Mouse (Mus musculus) cerebellum, adult 2 months (tissue): ENCODE data around the gene Timm22. TPM values are rescaled to one million over a fixed set of nuclear protein-coding genes. Genes with fewer than 3 reads are reported as not detected.

Source experiments
- DNase-seq, 2 experiments: peaks; one replicate each; pipeline ENCODE4 v3.0.0; 2021
- H3K27ac ChIP-seq: fragments of 200-500 bp; 2 replicates; pipeline ENCODE4 v1.5.1; 2012; ENCODE audit warnings: low read length, control low read depth, inconsistent platforms; ENCODE audit not compliant: insufficient read depth
- H3K27me3 ChIP-seq: fragments of 200-500 bp; 2 replicates; pipeline ENCODE4 v1.6.1; 2012; ENCODE audit warnings: inconsistent platforms, mild to moderate bottlenecking, low read length, moderate library complexity; ENCODE audit not compliant: control insufficient read depth, insufficient read depth
- H3K4me1 ChIP-seq: fragments of 200-500 bp; 2 replicates; pipeline ENCODE4 v1.6.1; 2011; ENCODE audit warnings: low read length; ENCODE audit not compliant: control insufficient read depth, insufficient read depth
- H3K4me3 ChIP-seq: fragments of 200-500 bp; replicated peaks from 2 replicates; pipeline ENCODE3; 2011; ENCODE audit warnings: mild to moderate bottlenecking, low read depth, low read length, control low read depth; ENCODE audit not compliant: insufficient read depth
- CTCF ChIP-seq: fragments of 200-500 bp; IDR thresholded peaks from 2 replicates; pipeline ENCODE4 v1.5.1; 2011; ENCODE audit warnings: low read depth, mild to moderate bottlenecking, control low read depth, low read length, moderate library complexity, borderline replicate concordance; ENCODE audit not compliant: insufficient read depth
- POLR2A ChIP-seq: fragments of 200-500 bp; IDR thresholded peaks from 2 replicates; pipeline ENCODE4 v1.6.1; 2011; ENCODE audit warnings: low read length, control low read depth, borderline replicate concordance; ENCODE audit not compliant: insufficient read depth
- WGBS: fragments of 180-500 bp; shearing (Covaris S2); methylation state at CpG from one replicate; pipeline ENCODE4 v1.1.7; 2018; 5-methylcytosine and 5-hydroxymethylcytosine counted together
- polyA plus RNA-seq: library from polyadenylated mRNA; depleted of rRNA; stranded (reverse); fragments of >200 nt; gene quantifications from 2 replicates; pipeline ENCODE4 v1.2.3, GENCODE M21; 2012

Timm22 gene
- polyA plus RNA-seq, 1 experiment = 33.7 TPM

- H3K27me3 ChIP-seq = no peaks in the 10 kb centered on the region
- TF ChIP-seq CTCF (no peak), POLR2A (no peak)
- no peak overlapping the region for H3K27ac ChIP-seq
- no peak overlapping the region for H3K4me3 ChIP-seq
- WGBS = 87% methylated on average over 11 of the region's 11 CpGs
- peaks cover 18% of the 10 kb centered on the region for H3K4me1 ChIP-seq
- DNase-seq = no peak
These were observed 13.8 kb upstream of the Timm22 start for GRCm38 (mm10) chr11:76392996-76393395.

- H3K4me1 ChIP-seq = peaks cover 10% of the 10 kb centered on the region
- H3K27me3 ChIP-seq = no peaks in the 10 kb centered on the region
- no peak overlapping the region; the same call in 1 of the 2 replicates for H3K27ac ChIP-seq
- peak overlapping the region; percentile 82 for H3K4me3 ChIP-seq
- TF ChIP-seq POLR2A = no peak
- TF ChIP-seq CTCF = no peak
- peak in 1 of 2 experiments; percentile 36 for DNase-seq
- 2% methylated on average over 26 of the region's 26 CpGs for WGBS
These were observed 9.0 kb upstream of the Timm22 start for GRCm38 (mm10) chr11:76397650-76398311.

GRCm38 (mm10) chr11:76398312-76398797, 8.4 kb upstream of the Timm22 start:
- peak overlapping the region; percentile 49 for H3K27ac ChIP-seq
- H3K4me3 ChIP-seq = peak overlapping the region; percentile 82
- peaks cover 5% of the 10 kb centered on the region; the same call in 1 of the 2 replicates for H3K4me1 ChIP-seq
- TF ChIP-seq POLR2A = no peak
- H3K27me3 ChIP-seq = no peaks in the 10 kb centered on the region
- 0% methylated on average over 33 of the region's 33 CpGs for WGBS
- peak; percentile 64 to 70 for DNase-seq

- Histone ChIP-seq H3K27ac (peak within 1 kb of the TSS; percentile 52), H3K27me3 (no peaks in the 10 kb centered on the region), H3K4me1 (peaks cover 5% of the 10 kb centered on the region; the same call in 1 of the 2 replicates), H3K4me3 (peak within 1 kb of the TSS; percentile 82)
- peak; percentile 94 for DNase-seq
- whole genome bisulfite sequencing = 1% methylated on average over 66 of the region's 70 CpGs
- 0 out of 2 replicates have a peak, but pooled peaks have one; percentile 36 for TF ChIP-seq POLR2A
- TF ChIP-seq CTCF = no peak
These were observed 7.8 kb upstream of the Timm22 start, which contains the start of gene Nxn for GRCm38 (mm10) chr11:76398798-76399586. Gene Nxn (minus strand): TSS chr11:76399140.

- Histone ChIP-seq H3K4me1 (peaks cover 4% of the 10 kb centered on the region; the same call in 1 of the 2 replicates), H3K4me3 (peak overlapping the region; percentile 82), H3K27ac (peak overlapping the region; percentile 52; the same call in 1 of the 2 replicates), H3K27me3 (no peaks in the 10 kb centered on the region)
- peak; percentile 25; the same call in 1 of the 2 replicates for TF ChIP-seq CTCF
- TF ChIP-seq POLR2A = no peak
- 1% methylated on average over 11 of the region's 11 CpGs for WGBS
- peak; percentile 73 to 84 for DNase-seq
These were observed 7.0 kb upstream of the Timm22 start for GRCm38 (mm10) chr11:76399587-76400330.

GRCm38 (mm10) chr11:76401398-76401797, 5.4 kb upstream of the Timm22 start:
- 30% methylated on average over 10 of the region's 10 CpGs for WGBS
- TF ChIP-seq POLR2A = no peak

GRCm38 (mm10) chr11:76405113-76405512, 1.6 kb upstream of the Timm22 start:
- WGBS = 70% methylated on average over 4 of the region's 4 CpGs
- TF ChIP-seq POLR2A (no peak), CTCF (no peak)
- Histone ChIP-seq H3K27ac (no peak overlapping the region), H3K4me1 (no peaks in the 10 kb centered on the region; the same call in 1 of the 2 replicates), H3K27me3 (no peaks in the 10 kb centered on the region), H3K4me3 (no peak overlapping the region)
- DNase-seq = no peak

More at GRCm38 (mm10) chr11:76401398-76401797, 5.4 kb upstream of the Timm22 start:
- H3K4me3 ChIP-seq = no peak overlapping the region
- H3K4me1 ChIP-seq = no peaks in the 10 kb centered on the region; the same call in 1 of the 2 replicates
- DNase-seq = no peak
- H3K27ac ChIP-seq = no peak overlapping the region
- H3K27me3 ChIP-seq = no peaks in the 10 kb centered on the region
